Mouse (Mus musculus): ENCODE data around the gene Klra17.
"Not testable (repeated sequence)": the region's sequence is repeated elsewhere in the genome, so short reads cannot be mapped to it uniquely, and the experiment has no call there.

The Klra17 gene

GRCm38 (mm10) chr6:129876549-129876948 is at the start of gene Klra17:
Gene Klra17 (minus strand): TSS chr6:129876672.
- no peak for DNase-seq (ENCODE audit: low spot score in 2 of 2)

GRCm38 (mm10) chr6:129917476-129917946 is 41.0 kb upstream of the Klra17 start, which contains the start of gene Klra5:
Gene Klra5 (minus strand): TSS chr6:129917650.
- not testable (repeated sequence) for DNase-seq (ENCODE audit: low spot score in 2 of 2)

- no peak for DNase-seq (ENCODE audit: low spot score in 2 of 2)
Measured at GRCm38 (mm10) chr6:129916996-129917395, 40.5 kb upstream of the Klra17 start.

- DNase-seq (ENCODE audit: low spot score in 2 of 2), result no peak
Measured at GRCm38 (mm10) chr6:129882525-129882924, 6.1 kb upstream of the Klra17 start.

- not testable (repeated sequence) for DNase-seq (ENCODE audit: low spot score in 2 of 2)
Measured at GRCm38 (mm10) chr6:129862349-129862748, 14.1 kb downstream of the Klra17 start, which contains the start of gene Gm17631. Gene Gm17631 (plus strand): TSS chr6:129862649.

- no peak for DNase-seq (ENCODE audit: low spot score in 2 of 2)
Measured at GRCm38 (mm10) chr6:129825559-129825958, 50.9 kb downstream of the Klra17 start.

- no peak for DNase-seq (ENCODE audit: low spot score in 2 of 2)
Measured at GRCm38 (mm10) chr6:129824004-129824403, 52.5 kb downstream of the Klra17 start.

GRCm38 (mm10) chr6:129817731-129818130 is 58.7 kb downstream of the Klra17 start:
- DNase-seq (ENCODE audit: low spot score in 2 of 2), result no peak

- not testable (repeated sequence) for DNase-seq (ENCODE audit: low spot score in 2 of 2)
Measured at GRCm38 (mm10) chr6:129784170-129784569, 92.3 kb downstream of the Klra17 start, which contains the start of gene Gm156. Gene Gm156 (minus strand): TSS chr6:129784270.

All from heart, adult 9 months (tissue).